Mouse (Mus musculus) testis, adult 2 months (tissue): ENCODE results near the gene Rbm5. TPM values are rescaled to one million over a fixed set of nuclear protein-coding genes. Genes with fewer than 3 reads are reported as not detected.

Source experiments
- H3K27ac ChIP-seq: fragments of 200-500 bp; 2 replicates; pipeline ENCODE4 v1.5.1; 2012; ENCODE audit warnings: low read depth, low read length; ENCODE audit not compliant: control insufficient read depth, insufficient read depth
- H3K27me3 ChIP-seq: fragments of 200-500 bp; 2 replicates; pipeline ENCODE4 v1.6.1; 2012; ENCODE audit warnings: mild to moderate bottlenecking, low read length, moderate library complexity; ENCODE audit not compliant: control insufficient read depth, insufficient read depth
- H3K36me3 ChIP-seq: fragments of 200-500 bp; 2 replicates; pipeline ENCODE4 v1.6.1; 2012; ENCODE audit warnings: mild to moderate bottlenecking, low read length; ENCODE audit not compliant: control insufficient read depth, insufficient read depth
- H3K4me1 ChIP-seq: fragments of 200-500 bp; 2 replicates; pipeline ENCODE4 v1.6.1; 2012; ENCODE audit warnings: low read length; ENCODE audit not compliant: control insufficient read depth, insufficient read depth
- H3K4me3 ChIP-seq: fragments of 200-500 bp; 2 replicates; pipeline ENCODE4 v1.5.1; 2012; ENCODE audit warnings: low read depth, mild to moderate bottlenecking, low read length, moderate library complexity, mixed read lengths; ENCODE audit not compliant: control insufficient read depth
- CTCF ChIP-seq: fragments of 200-500 bp; IDR thresholded peaks from 2 replicates; pipeline ENCODE4 v1.5.1; 2012; ENCODE audit warnings: low read depth, mild to moderate bottlenecking, inconsistent platforms, low read length, moderate library complexity; ENCODE audit not compliant: control insufficient read depth, insufficient read depth, insufficient replicate concordance
- POLR2A ChIP-seq: fragments of 200-500 bp; IDR thresholded peaks from 2 replicates; pipeline ENCODE4 v1.6.1; 2012; ENCODE audit warnings: low read depth, mild to moderate bottlenecking, inconsistent platforms, low read length, moderate library complexity; ENCODE audit not compliant: control insufficient read depth
- polyA plus RNA-seq: library from polyadenylated mRNA; depleted of rRNA; stranded (reverse); fragments of >200 nt; gene quantifications from 2 replicates; pipeline ENCODE4 v1.2.3, GENCODE M21; 2012

Gene Rbm5
- polyA plus RNA-seq, 1 experiment, result 57.8 TPM

- H3K4me3 ChIP-seq, result no peak overlapping the region
- H3K4me1 ChIP-seq, result no peaks in the 10 kb centered on the region
- H3K36me3 ChIP-seq, result peaks cover 12% of the 10 kb centered on the region
- no peaks in the 10 kb centered on the region for H3K27me3 ChIP-seq
- no peak for TF ChIP-seq CTCF
- no peak for TF ChIP-seq POLR2A
- no peak overlapping the region for H3K27ac ChIP-seq
These were observed 23.5 kb downstream of the Rbm5 start for GRCm38 (mm10) chr9:107747310-107747709.

DNA sequence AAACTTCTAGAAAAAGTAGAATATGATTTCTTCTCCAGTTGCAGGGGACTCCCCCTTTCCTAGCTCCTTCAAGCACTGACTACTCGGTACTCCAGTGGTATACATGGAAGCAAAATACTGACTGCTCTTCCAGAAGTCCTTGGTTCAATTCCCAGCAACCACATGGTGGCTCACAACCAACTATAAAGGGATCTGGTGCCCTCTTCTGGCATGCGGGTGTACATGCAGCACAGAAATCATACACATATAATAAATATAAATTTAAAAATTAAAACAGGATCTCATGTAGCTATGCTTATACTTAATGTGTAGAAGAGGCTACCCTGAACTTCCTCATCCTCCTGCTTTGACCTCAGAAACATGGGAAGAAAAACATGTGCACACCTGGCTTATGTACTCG is 24.1 kb downstream of the Rbm5 start:
- no peak for TF ChIP-seq POLR2A
- TF ChIP-seq CTCF, result no peak
- peaks cover 13% of the 10 kb centered on the region for H3K36me3 ChIP-seq

DNA sequence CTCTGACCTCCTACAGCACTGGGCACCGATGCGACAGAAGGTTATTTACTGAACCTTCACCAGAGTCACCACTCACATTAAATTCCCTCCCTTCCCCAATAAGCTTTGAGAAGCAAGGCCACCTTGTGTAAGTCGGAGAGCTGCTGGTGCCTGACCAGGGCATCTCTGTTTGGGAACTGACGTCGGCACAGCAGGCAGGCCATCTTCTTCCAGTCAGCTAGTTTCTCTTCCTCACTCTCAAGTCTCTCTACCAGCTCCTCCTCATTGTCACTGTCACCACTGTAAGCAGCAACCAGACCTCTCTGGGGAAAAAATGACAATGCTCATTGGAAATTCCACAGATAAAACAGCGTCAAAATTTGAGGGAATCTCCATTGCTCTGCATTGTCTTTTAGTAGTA is 26.7 kb downstream of the Rbm5 start:
- Histone ChIP-seq H3K4me3 (no peak overlapping the region), H3K27me3 (no peaks in the 10 kb centered on the region), H3K27ac (no peak overlapping the region), H3K4me1 (no peaks in the 10 kb centered on the region), H3K36me3 (peaks cover 8% of the 10 kb centered on the region)
- no peak for TF ChIP-seq POLR2A
- no peak for TF ChIP-seq CTCF

More for the DNA sequence above, 24.1 kb downstream of the Rbm5 start:
- H3K4me3 ChIP-seq, result no peak overlapping the region
- no peak overlapping the region for H3K27ac ChIP-seq
- H3K27me3 ChIP-seq, result no peaks in the 10 kb centered on the region
- no peaks in the 10 kb centered on the region for H3K4me1 ChIP-seq

GRCm38 (mm10) chr9:107738841-107739202 is 32.0 kb downstream of the Rbm5 start:
- TF ChIP-seq CTCF (peak; percentile 41; the same call in 1 of the 2 replicates), POLR2A (no peak)
- Histone ChIP-seq H3K27ac (no peak overlapping the region), H3K4me1 (peaks cover 3% of the 10 kb centered on the region; the same call in 1 of the 2 replicates), H3K27me3 (no peaks in the 10 kb centered on the region), H3K4me3 (no peak overlapping the region), H3K36me3 (peaks cover 3% of the 10 kb centered on the region)

- Histone ChIP-seq H3K4me3 (no peak overlapping the region), H3K36me3 (peaks cover 2% of the 10 kb centered on the region), H3K27ac (no peak overlapping the region), H3K27me3 (no peaks in the 10 kb centered on the region), H3K4me1 (peaks cover 3% of the 10 kb centered on the region; the same call in 1 of the 2 replicates)
- peak; percentile 92 for TF ChIP-seq CTCF
- TF ChIP-seq POLR2A, result peak; percentile 41; the same call in 1 of the 2 replicates
These were observed 32.6 kb downstream of the Rbm5 start for GRCm38 (mm10) chr9:107738020-107738840.

DNA sequence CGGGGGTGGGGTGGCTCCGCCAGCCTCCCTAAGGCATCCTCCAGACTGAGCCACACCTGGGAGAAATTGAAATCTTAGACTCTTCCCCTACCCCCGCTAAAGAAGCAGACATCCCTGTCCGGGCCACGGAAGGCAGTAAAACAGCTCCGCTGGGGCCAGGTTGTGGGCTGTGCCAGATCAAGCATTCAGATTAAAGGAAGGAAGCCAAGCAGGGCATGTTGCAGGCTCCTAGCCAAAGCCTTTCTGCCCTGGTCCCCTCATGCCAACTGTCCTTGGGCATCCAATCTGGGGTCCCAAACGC is 34.7 kb downstream of the Rbm5 start:
- Histone ChIP-seq H3K27ac (no peak overlapping the region), H3K27me3 (no peaks in the 10 kb centered on the region), H3K36me3 (no peaks in the 10 kb centered on the region; the same call in 1 of the 2 replicates), H3K4me1 (peaks cover 3% of the 10 kb centered on the region; the same call in 1 of the 2 replicates), H3K4me3 (no peak overlapping the region)
- TF ChIP-seq CTCF (no peak), POLR2A (no peak)

DNA sequence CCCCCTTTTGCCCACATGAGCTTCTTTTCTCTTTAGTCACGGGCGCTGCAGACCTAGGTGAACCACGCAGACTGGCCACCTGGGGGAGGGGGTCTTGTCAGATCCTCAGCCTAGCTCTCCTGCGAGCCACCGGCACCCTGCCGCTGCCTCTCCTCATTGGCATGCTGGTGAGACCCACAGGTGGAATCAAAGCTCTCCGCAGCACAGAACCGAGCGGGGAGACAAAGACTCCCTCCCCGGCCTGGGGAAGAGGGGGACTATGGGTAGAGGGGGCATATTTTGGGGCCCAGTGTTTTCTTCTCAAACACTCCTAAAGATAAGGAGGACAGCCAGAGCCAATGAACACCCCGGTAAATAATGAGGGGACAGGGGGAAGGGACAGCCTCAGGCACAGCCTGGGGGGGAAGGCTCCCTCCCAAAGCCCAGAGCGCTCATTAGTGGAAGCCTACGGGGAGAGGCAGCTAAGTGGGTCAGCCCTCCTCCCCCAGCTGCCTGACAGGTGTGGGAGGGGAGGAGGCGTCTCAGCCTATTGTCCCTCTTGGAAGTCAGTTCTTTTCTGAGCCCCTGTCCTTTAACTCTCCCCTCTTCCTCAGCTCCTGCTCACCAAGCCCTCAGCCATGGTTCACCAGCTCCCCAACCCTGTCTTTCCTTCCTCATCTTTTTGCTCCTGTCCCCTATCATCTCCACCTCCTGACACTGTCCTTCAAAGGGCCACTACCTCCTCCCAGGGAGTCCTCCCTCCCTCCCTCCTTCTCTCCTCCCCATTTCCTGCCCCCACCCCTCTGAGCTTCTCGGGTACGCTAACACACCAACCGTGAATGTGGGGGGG is 35.2 kb downstream of the Rbm5 start:
- Histone ChIP-seq H3K27me3 (no peaks in the 10 kb centered on the region), H3K4me1 (peaks cover 3% of the 10 kb centered on the region; the same call in 1 of the 2 replicates), H3K27ac (no peak overlapping the region), H3K4me3 (no peak overlapping the region), H3K36me3 (no peaks in the 10 kb centered on the region; the same call in 1 of the 2 replicates)
- TF ChIP-seq CTCF (no peak), POLR2A (no peak)
